Mouse (Mus musculus): ENCODE measurements at regions not wholly inside any gene's neighbourhood (a gene's known extent, or its start where the extent isn't known, plus 50 kb on each side); places are given as distances from the start of the nearest gene placed in this dataset.
A peak's percentile ranks its signal among the peaks of the same experiment; 100 is the strongest.

DNA sequence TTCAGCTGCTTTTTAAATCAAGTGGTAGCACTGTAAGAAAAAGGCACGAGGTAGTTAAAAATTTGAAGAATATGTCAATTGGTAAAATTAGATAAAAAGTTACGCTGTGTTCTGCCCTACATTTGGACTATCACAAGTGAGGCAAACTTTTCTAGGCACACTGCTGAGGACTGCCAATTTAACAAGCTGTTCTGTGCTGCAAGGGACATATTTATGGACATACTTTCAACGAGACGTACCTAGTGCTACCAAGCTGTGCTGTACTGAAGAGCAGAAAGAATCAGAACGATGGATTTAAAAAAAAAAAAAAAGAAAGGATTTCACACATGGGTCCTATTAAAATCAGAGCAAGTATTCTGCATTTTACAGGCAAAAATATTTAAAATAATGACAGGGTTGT, 692.1 kb downstream of the Cypt12 start:
- DNase-seq (ENCODE audit: extremely low spot score in 1 of 2, low spot score in 2 of 2): peak in 1 of 2 experiments; percentile 39
- intact Hi-C loops (cut with DNase I): no loop called here

DNA sequence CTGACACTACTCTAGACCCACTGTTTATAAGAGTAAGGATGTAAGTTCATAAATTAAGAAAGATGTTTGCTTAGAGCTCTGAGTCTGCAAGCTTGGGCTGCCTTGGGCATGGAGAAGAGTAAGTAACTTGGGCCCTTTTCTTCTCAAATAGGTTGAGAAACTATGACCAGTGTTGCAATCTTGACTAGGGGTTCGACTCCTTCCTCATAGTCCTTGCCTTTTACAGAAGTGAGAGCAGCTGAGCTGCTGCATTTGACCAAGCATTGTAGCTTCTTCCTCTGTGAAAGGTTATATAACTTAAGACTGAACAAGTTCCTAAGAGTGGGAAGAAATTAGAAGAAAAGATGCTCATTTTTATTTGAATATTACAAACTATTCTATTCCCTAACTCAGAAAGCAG, 693.5 kb downstream of the Cypt12 start:
- intact Hi-C loops (cut with DNase I): no loop called here

GRCm38 (mm10) chr3:18643408-18644035, 695.3 kb downstream of the Cypt12 start:
- intact Hi-C loops (cut with DNase I): no loop called here
- DNase-seq (ENCODE audit: extremely low spot score in 1 of 2, low spot score in 2 of 2): peak in 1 of 2 experiments; percentile 65

More for the DNA sequence above, 693.5 kb downstream of the Cypt12 start:
- DNase-seq (ENCODE audit: extremely low spot score in 1 of 2, low spot score in 2 of 2): no peak

- no peak for DNase-seq (ENCODE audit: extremely low spot score in 1 of 2, low spot score in 2 of 2)
- intact Hi-C loops (cut with DNase I): no loop called here
Measured at GRCm38 (mm10) chr3:18645481-18645880, 697.3 kb downstream of the Cypt12 start.

- no peak for DNase-seq (ENCODE audit: extremely low spot score in 1 of 2, low spot score in 2 of 2)
- intact Hi-C loops (cut with DNase I): no loop called here
Measured at GRCm38 (mm10) chr3:18645927-18646326, 697.7 kb downstream of the Cypt12 start.

- intact Hi-C loops (cut with DNase I): no loop called here
- no peak for DNase-seq (ENCODE audit: extremely low spot score in 1 of 2, low spot score in 2 of 2)
Measured at GRCm38 (mm10) chr3:18653557-18653956, 705.3 kb downstream of the Cypt12 start.

GRCm38 (mm10) chr3:18665738-18666137, 717.5 kb downstream of the Cypt12 start:
- no peak for DNase-seq (ENCODE audit: extremely low spot score in 1 of 2, low spot score in 2 of 2)
- intact Hi-C loops (cut with DNase I): no loop called here

- intact Hi-C loops (cut with DNase I): no loop called here
- no peak for DNase-seq (ENCODE audit: extremely low spot score in 1 of 2, low spot score in 2 of 2)
Measured at GRCm38 (mm10) chr3:18667726-18668125, 719.5 kb downstream of the Cypt12 start.

- intact Hi-C loops (cut with DNase I): no loop called here
- peak in 1 of 2 experiments; percentile 78 for DNase-seq (ENCODE audit: extremely low spot score in 1 of 2, low spot score in 2 of 2)
Measured at GRCm38 (mm10) chr3:18668936-18669335, 720.7 kb downstream of the Cypt12 start.

DNA sequence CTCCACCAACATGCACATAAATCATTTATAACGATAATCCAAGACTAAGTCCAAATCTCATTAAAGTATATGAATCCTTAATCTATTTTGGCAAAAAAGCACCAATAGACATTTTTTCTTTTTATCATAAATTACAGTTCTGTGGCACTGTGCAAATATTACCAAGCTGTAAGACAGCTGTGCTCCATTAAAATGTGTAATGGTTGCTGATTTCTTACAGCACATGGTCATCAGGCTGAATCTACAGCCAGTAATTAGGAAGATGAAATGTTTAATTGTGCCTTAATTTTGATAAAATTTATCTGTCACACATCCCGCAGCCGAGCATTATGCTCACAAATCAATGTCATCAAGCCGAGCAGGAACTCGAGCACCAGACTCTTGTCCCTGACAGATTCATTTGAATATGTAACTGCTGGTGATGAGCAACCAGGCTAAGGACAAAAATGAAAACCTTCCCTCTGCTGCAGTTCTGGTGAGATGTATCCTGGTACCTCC, 722.0 kb downstream of the Cypt12 start:
- DNase-seq (ENCODE audit: extremely low spot score in 1 of 2, low spot score in 2 of 2): no peak
- intact Hi-C loops (cut with DNase I): no loop called here

DNA sequence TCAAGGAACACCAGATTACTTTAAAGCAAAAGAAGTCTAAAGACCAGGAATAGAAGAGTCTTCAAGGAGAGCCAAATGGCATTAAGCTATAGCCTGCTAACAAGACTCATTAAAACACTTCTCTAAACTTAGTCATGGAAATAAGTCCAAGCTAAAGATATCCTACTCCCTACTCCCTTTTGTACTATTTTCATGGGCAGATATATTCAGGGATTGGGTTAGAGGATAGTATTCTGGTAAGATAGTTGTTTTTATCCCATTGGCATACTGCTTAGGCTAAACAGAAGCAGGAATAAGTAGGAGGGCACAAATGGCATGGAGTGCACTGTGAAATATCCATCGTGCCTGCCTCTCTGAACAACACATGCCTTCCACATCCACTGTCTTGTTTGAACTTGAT, 723.5 kb downstream of the Cypt12 start:
- no peak for DNase-seq (ENCODE audit: extremely low spot score in 1 of 2, low spot score in 2 of 2)
- intact Hi-C loops (cut with DNase I): no loop called here

DNA sequence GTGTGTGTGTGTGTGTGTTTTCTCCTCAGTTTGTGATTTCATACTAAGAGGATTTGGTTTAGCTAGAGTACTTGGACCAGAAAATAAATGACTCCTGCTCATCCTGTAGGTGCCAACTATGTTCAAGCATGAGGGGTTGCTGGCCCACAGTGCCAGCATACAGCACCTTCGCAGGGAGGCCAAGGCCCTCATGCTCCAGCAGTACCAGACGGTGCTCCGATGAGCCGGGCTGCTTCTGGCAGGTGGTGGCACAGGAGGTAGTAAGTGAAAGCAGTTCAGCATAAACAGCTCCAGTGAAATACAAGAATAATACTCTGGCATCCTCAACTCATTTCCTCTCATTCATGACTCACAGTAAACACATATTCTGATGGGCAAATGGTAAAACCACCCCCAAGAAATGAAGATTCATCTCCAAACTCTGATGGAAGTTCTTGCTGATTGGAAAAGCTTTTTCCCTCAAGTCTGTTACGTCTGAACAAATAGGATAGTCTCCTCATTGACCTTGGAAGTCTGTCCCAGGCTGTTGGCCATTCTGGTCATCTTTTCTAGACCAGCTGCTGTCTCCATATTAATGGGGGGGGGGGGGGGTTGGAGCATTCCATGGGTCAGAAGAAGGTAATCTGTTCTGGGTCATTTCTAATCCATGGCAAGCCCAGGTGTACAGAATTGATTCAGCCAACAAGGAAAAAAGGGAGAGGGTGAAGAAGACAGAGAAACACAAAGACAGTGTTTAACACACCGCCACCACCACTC, 735.3 kb downstream of the Cypt12 start:
- DNase-seq (ENCODE audit: extremely low spot score in 1 of 2, low spot score in 2 of 2): no peak
- intact Hi-C loops (cut with DNase I): no loop called here

- DNase-seq (ENCODE audit: extremely low spot score in 1 of 2, low spot score in 2 of 2): peak in 1 of 2 experiments; percentile 32
- intact Hi-C loops (cut with DNase I): no loop called here
Measured at GRCm38 (mm10) chr3:18695113-18695792, 747.0 kb downstream of the Cypt12 start.

GRCm38 (mm10) chr3:18696981-18697660, 748.9 kb downstream of the Cypt12 start:
- intact Hi-C loops (cut with DNase I): no loop called here
- DNase-seq (ENCODE audit: extremely low spot score in 1 of 2, low spot score in 2 of 2): no peak

DNA sequence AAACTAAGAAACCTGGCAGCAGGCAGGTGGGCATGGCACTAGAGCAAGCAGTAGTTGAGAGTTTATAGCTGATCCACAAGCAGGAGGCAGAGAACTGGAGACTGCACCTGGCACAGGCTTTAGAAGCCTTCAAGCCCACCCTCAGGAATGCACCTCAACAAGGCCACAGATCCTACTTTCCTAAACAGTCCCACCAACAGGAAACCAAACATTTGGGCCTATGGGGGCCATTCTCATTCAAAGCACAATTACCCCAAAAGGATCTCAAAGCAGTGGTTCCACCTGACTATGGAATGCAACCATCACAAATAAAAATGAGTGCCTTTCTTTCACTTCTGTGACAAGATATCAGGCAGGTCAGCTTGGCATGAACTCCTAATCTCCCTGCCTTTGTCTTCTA, 749.9 kb downstream of the Cypt12 start:
- intact Hi-C loops (cut with DNase I): no loop called here
- DNase-seq (ENCODE audit: extremely low spot score in 1 of 2, low spot score in 2 of 2): no peak

- intact Hi-C loops (cut with DNase I): no loop called here
- DNase-seq (ENCODE audit: extremely low spot score in 1 of 2, low spot score in 2 of 2): no peak
Measured at GRCm38 (mm10) chr3:18705165-18705564, 757.0 kb downstream of the Cypt12 start.

DNA sequence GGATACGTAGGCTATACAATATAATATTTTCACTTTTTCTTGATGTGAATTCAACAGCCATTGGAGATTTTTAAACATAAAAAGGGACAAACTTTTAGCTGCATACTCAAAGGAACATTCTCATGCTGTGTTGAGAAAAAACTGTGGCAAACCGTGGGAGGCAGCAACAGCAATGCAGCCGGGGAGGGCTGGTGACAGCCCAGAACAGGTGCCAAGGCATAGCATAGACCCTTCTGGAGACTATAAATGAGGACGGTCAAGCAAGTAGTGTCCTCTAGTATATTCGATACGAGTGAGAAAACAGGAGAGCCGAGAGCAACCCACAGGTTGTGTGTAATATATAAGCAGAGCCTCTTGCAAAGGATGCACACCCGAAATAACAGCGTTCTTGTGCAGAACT, 757.5 kb downstream of the Cypt12 start:
- DNase-seq (ENCODE audit: extremely low spot score in 1 of 2, low spot score in 2 of 2): no peak
- intact Hi-C loops (cut with DNase I): no loop called here

DNA sequence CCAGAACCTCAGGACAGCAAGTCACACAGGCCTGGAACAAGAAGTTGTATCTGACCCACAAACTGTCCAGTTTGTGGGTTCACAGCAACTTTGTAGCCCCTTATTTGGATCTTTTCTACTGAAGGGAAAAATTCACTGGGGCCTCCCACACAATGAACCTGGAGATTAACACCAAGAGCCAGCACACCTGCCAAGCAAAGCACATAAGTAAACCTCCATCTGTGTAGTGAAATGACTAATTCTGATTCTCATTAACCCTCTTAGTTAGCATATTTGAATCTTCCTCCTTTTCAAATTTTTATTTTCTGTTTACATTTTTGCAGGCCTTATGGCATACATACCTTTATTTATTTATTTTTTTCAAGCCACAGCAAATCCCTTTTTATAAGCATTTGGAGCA, 758.1 kb downstream of the Cypt12 start:
- DNase-seq (ENCODE audit: extremely low spot score in 1 of 2, low spot score in 2 of 2): no peak
- intact Hi-C loops (cut with DNase I): no loop called here

- intact Hi-C loops (cut with DNase I): no loop called here
- no peak for DNase-seq (ENCODE audit: extremely low spot score in 1 of 2, low spot score in 2 of 2)
Measured at GRCm38 (mm10) chr3:18707730-18708129, 759.5 kb downstream of the Cypt12 start.
